8 mouse cellular contexts compared by ENCODE assay signal in the genomic region with DNA sequence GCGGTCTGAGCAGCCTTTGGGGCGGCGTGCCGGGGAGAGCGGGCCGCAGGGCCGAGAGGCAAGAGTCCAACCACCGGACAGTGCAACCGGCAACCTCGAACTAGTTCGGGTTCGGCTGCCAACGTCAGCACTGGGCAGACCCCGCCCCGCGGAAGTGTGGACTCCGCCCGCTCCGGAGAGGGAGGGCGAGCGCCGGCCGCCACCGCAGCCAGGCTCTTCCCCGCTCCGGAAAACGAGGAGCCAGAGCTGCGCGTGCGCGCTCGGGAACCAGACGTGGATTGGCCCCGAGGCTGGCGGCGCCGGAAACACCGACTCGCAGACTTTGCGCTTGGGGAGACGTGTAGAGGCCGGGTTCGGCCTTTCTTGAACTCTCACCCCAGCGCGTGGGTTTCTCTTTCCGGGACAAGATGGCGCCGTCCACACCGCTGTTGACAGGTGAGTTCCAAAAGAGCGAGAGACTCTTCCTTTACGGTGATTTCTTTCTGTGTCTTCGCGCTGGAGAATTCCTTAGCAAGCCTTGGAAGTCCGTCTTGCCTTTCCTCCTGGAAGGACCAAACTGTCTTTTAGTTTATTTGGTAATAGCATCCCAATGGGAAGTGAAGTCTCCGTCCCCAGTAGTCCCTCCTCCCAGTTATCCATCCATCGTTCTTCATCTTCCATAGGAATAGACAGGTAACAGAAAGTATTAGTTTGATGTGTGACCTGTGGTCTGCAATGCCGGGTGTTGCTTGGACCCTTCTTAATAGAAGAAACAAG. TPM values are rescaled to one million over a fixed set of nuclear protein-coding genes. Genes with fewer than 3 reads are reported as not detected.
DNase-seq lines count a peak whose midpoint lies in the region; ATAC-seq and TF ChIP-seq lines count a peak whose summit lies in the region.

A gene (plus strand): TSS at position 170 of the 756 bp plus-strand sequence.
A gene (minus strand): TSS at position 241 of the 756 bp plus-strand sequence.

- peak within 1 kb of the TSS; percentile 85 for H3K4me3 ChIP-seq in gastrocnemius, adult 2 months
- peak within 1 kb of the TSS; percentile 95 for H3K4me3 ChIP-seq in hindbrain, postnatal 0 days (ENCODE audit: low read length)
- peak within 1 kb of the TSS; percentile 85 for H3K4me3 ChIP-seq in left cerebral cortex, adult 2 months

- H3K4me2 ChIP-seq in hindbrain, postnatal 0 days (ENCODE audit: low read depth, low read length): peak within 1 kb of the TSS; percentile 76

- peak within 1 kb of the TSS; percentile 97 for H3K27ac ChIP-seq in gastrocnemius, adult 2 months
- H3K27ac ChIP-seq in hindbrain, postnatal 0 days: peak within 1 kb of the TSS; percentile 97
- peak within 1 kb of the TSS; percentile 95 for H3K27ac ChIP-seq in left cerebral cortex, adult 2 months

- intact Hi-C loops in gastrocnemius, adult 2 months (cut with DNase I): loop anchor here (2.0 to 10.0 kb wide), 3 partner anchors 49 to 159 kb away; a partner anchor contains a TSS
- intact Hi-C loops in left cerebral cortex, adult 2 months (cut with DNase I): loop anchor here (1.0 to 10.0 kb wide), 4 partner anchors 51 to 681 kb away; a partner anchor contains a TSS

- ATAC-seq in common myeloid progenitor, adult 5-6 weeks (replicated peaks; ENCODE audit: low read depth, poor library complexity, severe bottlenecking): peak; percentile 96
- ATAC-seq in hindbrain, postnatal 0 days: peak; percentile 99
- ATAC-seq in megakaryocyte, adult 5-6 weeks (ENCODE audit: poor library complexity, severe bottlenecking): peak; percentile 97

- H3K4me1 ChIP-seq in hindbrain, postnatal 0 days (ENCODE audit: insufficient read depth, low read length): peaks cover 7% of the 10 kb centered on the region

- no peaks in the 10 kb centered on the region for H3K9me3 ChIP-seq in hindbrain, postnatal 0 days (ENCODE audit: low read length)

- no peaks in the 10 kb centered on the region for H3K27me3 ChIP-seq in hindbrain, postnatal 0 days (ENCODE audit: insufficient read depth, low read length)

- DNase-seq in ZHBTc4 (ENCODE audit: low read depth, low spot score): peak; percentile 99
- DNase-seq in gastrocnemius, adult 2 months: peak; percentile 99
- peak; percentile 99 for DNase-seq in hindbrain, postnatal 0 days (ENCODE audit: low spot score)
- DNase-seq in left cerebral cortex, adult 2 months (ENCODE audit: extremely low spot score in 1 of 2, low spot score in 2 of 2): peak; percentile 99
- peak; percentile 99 for DNase-seq in right cerebral cortex, adult 2 months (ENCODE audit: low spot score in 2 of 2)
- DNase-seq in urinary bladder, postnatal 14 days (ENCODE audit: low spot score): peak; percentile 99

- under 1% methylated on average over 57 of the region's 57 CpGs for WGBS in hindbrain, postnatal 0 days

- H3K36me3 ChIP-seq in hindbrain, postnatal 0 days (ENCODE audit: insufficient read depth, low read length): 0 out of 2 replicates have a peak, but pooled peaks cover 4% of the 10 kb centered on the region

- TF ChIP-seq CTCF in gastrocnemius, adult 2 months (IDR thresholded peaks at IDR 0.05): no peak
- TF ChIP-seq CTCF in hindbrain, postnatal 0 days (IDR thresholded peaks at IDR 0.05; ENCODE audit: low read depth): no peak
- no peak for TF ChIP-seq CTCF in left cerebral cortex, adult 2 months (IDR thresholded peaks at IDR 0.05)

- H3K9ac ChIP-seq in hindbrain, postnatal 0 days (replicated peaks; ENCODE audit: low read length): peak within 1 kb of the TSS; percentile 97

RNA-seq across cellular contexts. Expression of the first gene that starts in this region (rescaled TPM):
- 139 and 146 TPM in 2 replicates for total RNA-seq in common myeloid progenitor, adult 5-6 weeks (2017)
- 10 to 100 TPM; 48.9 to 54.8 TPM for total RNA-seq in gastrocnemius, adult 2 months (2021)
- 36.9 and 38.9 TPM in 2 replicates for total RNA-seq in hindbrain, postnatal 0 days (2014; rRNA removed)
- 33.7 and 38.3 TPM in 2 replicates for polyA plus RNA-seq in hindbrain, postnatal 0 days (2015; fragmentation: Nextera tagmentation; extraction: Ambion mirVana)
- total RNA-seq in left cerebral cortex, adult 2 months (2021): 10 to 100 TPM; 40.5 to 43.3 TPM
- 122 and 151 TPM in 2 replicates for total RNA-seq in megakaryocyte, adult 5-6 weeks (2015)
- 75.9 and 80.9 TPM in 2 replicates for total RNA-seq in megakaryocyte, adult 5-6 weeks (2017)

RNA-seq across cellular contexts. Expression of the second gene that starts in this region (rescaled TPM):
- 70.9 and 73.1 TPM in 2 replicates for total RNA-seq in common myeloid progenitor, adult 5-6 weeks (2017)
- 1 to 10 TPM; 6.4 to 8.0 TPM for total RNA-seq in gastrocnemius, adult 2 months (2021)
- total RNA-seq in hindbrain, postnatal 0 days (2014; rRNA removed): 49.9 and 58.7 TPM in 2 replicates
- 63.1 and 63.2 TPM in 2 replicates for polyA plus RNA-seq in hindbrain, postnatal 0 days (2015; fragmentation: Nextera tagmentation; extraction: Ambion mirVana)
- 10 to 100 TPM; 20.0 to 21.0 TPM for total RNA-seq in left cerebral cortex, adult 2 months (2021)
- 189 and 218 TPM in 2 replicates for total RNA-seq in megakaryocyte, adult 5-6 weeks (2015)
- 208 and 222 TPM in 2 replicates for total RNA-seq in megakaryocyte, adult 5-6 weeks (2017)

Comparison
In these comparisons a context has a peak if more than half of its experiments do, and no peak if none do; other contexts are left out.
1. Peak in every context shown above with its lines: DNase-seq, ATAC-seq, H3K4me3 ChIP-seq and H3K27ac ChIP-seq.